ENCODE assay signal across 20 mouse cellular contexts in the genomic region with DNA sequence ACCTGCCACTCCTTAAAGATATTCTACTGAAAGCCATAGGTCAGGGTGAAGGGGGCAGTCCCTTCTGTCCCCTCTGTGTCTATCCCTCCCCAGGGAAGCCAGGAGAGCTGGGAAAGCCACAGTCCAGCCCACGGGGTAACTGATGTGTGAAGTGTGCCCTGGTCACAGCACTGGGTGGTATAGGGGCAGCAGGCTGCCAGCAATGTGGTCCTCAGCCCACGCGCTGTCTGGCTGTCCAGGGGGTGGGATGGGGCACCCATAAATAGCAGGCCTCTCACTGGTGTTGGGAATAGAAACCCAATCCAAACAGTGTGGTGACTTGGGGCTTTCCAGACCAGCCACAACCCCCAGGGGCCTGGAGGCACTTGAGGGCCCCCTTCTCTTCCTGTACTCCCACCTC.
DNase-seq lines count a peak whose midpoint lies in the region; ATAC-seq and TF ChIP-seq lines count a peak whose summit lies in the region.
"Had no signal": no experiment of that assay in that cellular context is flagged by ENCODE, and none has a peak within 500 bp of the region (broad histone marks: within the 10 kb centered on the region; RNA-seq: fewer than 3 reads in every experiment).

No protein-coding gene starts in this region.

- peaks cover 11% of the 10 kb centered on the region for H3K9me3 ChIP-seq in heart, embryonic 10.5 days
- peaks cover 12% of the 10 kb centered on the region for H3K9me3 ChIP-seq in embryonic facial prominence, embryonic 10.5 days
- no peaks in the 10 kb centered on the region; the same call in 1 of the 2 replicates for H3K9me3 ChIP-seq in embryonic facial prominence, embryonic 11.5 days (replicated peaks; ENCODE audit: control insufficient read depth, low read length)
- peaks cover 5% of the 10 kb centered on the region for H3K9me3 ChIP-seq in limb, embryonic 10.5 days (replicated peaks)
- H3K9me3 ChIP-seq in lung, postnatal 0 days (ENCODE audit: low read length): no peaks in the 10 kb centered on the region
- no peaks in the 10 kb centered on the region for H3K9me3 ChIP-seq in midbrain, embryonic 13.5 days
- H3K9me3 ChIP-seq: forebrain, embryonic 15.5 days had no signal

- H3K27me3 ChIP-seq in heart, embryonic 10.5 days (ENCODE audit: insufficient read depth, poor library complexity, severe bottlenecking): peaks cover 6% of the 10 kb centered on the region; the same call in 1 of the 2 replicates
- H3K27me3 ChIP-seq in embryonic facial prominence, embryonic 10.5 days (replicated peaks; ENCODE audit: low read depth, poor library complexity, severe bottlenecking): peaks cover 10% of the 10 kb centered on the region; the same call in 1 of the 2 replicates
- H3K27me3 ChIP-seq in embryonic facial prominence, embryonic 11.5 days (ENCODE audit: control insufficient read depth, insufficient read depth, low read length): no peaks in the 10 kb centered on the region
- H3K27me3 ChIP-seq in limb, embryonic 10.5 days (ENCODE audit: low read depth, poor library complexity, severe bottlenecking): no peaks in the 10 kb centered on the region
- no peaks in the 10 kb centered on the region for H3K27me3 ChIP-seq in lung, postnatal 0 days (replicated peaks; ENCODE audit: insufficient read depth, low read length)
- H3K27me3 ChIP-seq in midbrain, embryonic 13.5 days: no peaks in the 10 kb centered on the region; the same call in 1 of the 2 replicates
- H3K27me3 ChIP-seq: embryonic facial prominence, embryonic 13.5 days; forebrain, embryonic 13.5 days; forebrain, embryonic 15.5 days had no signal

- WGBS in heart, embryonic 10.5 days: 92% methylated on average over 3 of the region's 3 CpGs
- 94% methylated on average over 3 of the region's 3 CpGs for WGBS in embryonic facial prominence, embryonic 10.5 days
- 91% methylated on average over 3 of the region's 3 CpGs for WGBS in embryonic facial prominence, embryonic 11.5 days
- WGBS in limb, embryonic 10.5 days: 91% methylated on average over 3 of the region's 3 CpGs
- 83% methylated on average over 3 of the region's 3 CpGs for WGBS in lung, postnatal 0 days
- WGBS in midbrain, embryonic 13.5 days: 89% methylated on average over 3 of the region's 3 CpGs

- H3K4me2 ChIP-seq in embryonic facial prominence, embryonic 11.5 days (ENCODE audit: low read depth, low read length): no peak overlapping the region
- H3K4me2 ChIP-seq in lung, postnatal 0 days (replicated peaks; ENCODE audit: low read depth, low read length): no peak overlapping the region
- no peak overlapping the region for H3K4me2 ChIP-seq in midbrain, embryonic 13.5 days (replicated peaks)
- H3K4me2 ChIP-seq: embryonic facial prominence, embryonic 13.5 days; forebrain, embryonic 13.5 days; forebrain, embryonic 15.5 days had no signal

- 0 out of 2 replicates have a peak, but pooled peaks cover 6% of the 10 kb centered on the region for H3K36me3 ChIP-seq in heart, embryonic 10.5 days
- 0 out of 2 replicates have a peak, but pooled peaks cover 3% of the 10 kb centered on the region for H3K36me3 ChIP-seq in embryonic facial prominence, embryonic 10.5 days (replicated peaks)
- no peaks in the 10 kb centered on the region for H3K36me3 ChIP-seq in embryonic facial prominence, embryonic 11.5 days (replicated peaks; ENCODE audit: control insufficient read depth, insufficient read depth, low read depth, low read length)
- H3K36me3 ChIP-seq in limb, embryonic 10.5 days: no peaks in the 10 kb centered on the region
- H3K36me3 ChIP-seq in lung, postnatal 0 days (ENCODE audit: insufficient read depth, low read length): no peaks in the 10 kb centered on the region
- no peaks in the 10 kb centered on the region for H3K36me3 ChIP-seq in midbrain, embryonic 13.5 days
- H3K36me3 ChIP-seq: embryonic facial prominence, embryonic 13.5 days; forebrain, embryonic 15.5 days had no signal

- H3K27ac ChIP-seq in heart, embryonic 10.5 days: no peak overlapping the region
- H3K27ac ChIP-seq in embryonic facial prominence, embryonic 10.5 days (replicated peaks): peak overlapping the region; percentile 19; the same call in 1 of the 2 replicates
- H3K27ac ChIP-seq in embryonic facial prominence, embryonic 11.5 days (replicated peaks; ENCODE audit: low read depth, low read length): no peak overlapping the region
- peak overlapping the region; percentile 46; the same call in 1 of the 2 replicates for H3K27ac ChIP-seq in limb, embryonic 10.5 days
- H3K27ac ChIP-seq in lung, postnatal 0 days (ENCODE audit: low read length): no peak overlapping the region
- no peak overlapping the region for H3K27ac ChIP-seq in midbrain, embryonic 13.5 days
- H3K27ac ChIP-seq: embryonic facial prominence, embryonic 13.5 days; forebrain, embryonic 13.5 days; forebrain, embryonic 15.5 days had no signal

- peaks cover 43% of the 10 kb centered on the region for H3K4me1 ChIP-seq in heart, embryonic 10.5 days
- peaks cover 31% of the 10 kb centered on the region for H3K4me1 ChIP-seq in embryonic facial prominence, embryonic 10.5 days
- no peaks in the 10 kb centered on the region for H3K4me1 ChIP-seq in embryonic facial prominence, embryonic 11.5 days (ENCODE audit: control insufficient read depth, insufficient read depth, low read length)
- peaks cover 23% of the 10 kb centered on the region for H3K4me1 ChIP-seq in limb, embryonic 10.5 days
- no peaks in the 10 kb centered on the region for H3K4me1 ChIP-seq in lung, postnatal 0 days (ENCODE audit: insufficient read depth, low read depth, low read length)
- H3K4me1 ChIP-seq in midbrain, embryonic 13.5 days (replicated peaks): no peaks in the 10 kb centered on the region
- H3K4me1 ChIP-seq: forebrain, embryonic 13.5 days; forebrain, embryonic 15.5 days had no signal

- no peak for TF ChIP-seq EP300 in lung, postnatal 0 days (IDR thresholded peaks at IDR 0.05)

- TF ChIP-seq CTCF in lung, postnatal 0 days (IDR thresholded peaks at IDR 0.05): no peak

- H3K4me3 ChIP-seq in heart, embryonic 10.5 days: no peak overlapping the region
- H3K4me3 ChIP-seq in embryonic facial prominence, embryonic 10.5 days: no peak overlapping the region
- H3K4me3 ChIP-seq in embryonic facial prominence, embryonic 11.5 days (ENCODE audit: low read depth, low read length): no peak overlapping the region
- H3K4me3 ChIP-seq in limb, embryonic 10.5 days: no peak overlapping the region
- H3K4me3 ChIP-seq in lung, postnatal 0 days (ENCODE audit: low read depth, low read length): no peak overlapping the region
- no peak overlapping the region for H3K4me3 ChIP-seq in midbrain, embryonic 13.5 days (replicated peaks)
- H3K4me3 ChIP-seq: embryonic facial prominence, embryonic 13.5 days; forebrain, embryonic 13.5 days; forebrain, embryonic 15.5 days had no signal

- DNase-seq in heart, adult 11 months: peak; percentile 90
- DNase-seq in heart, embryonic 10.5 days (ENCODE audit: low spot score): no peak
- no peak for DNase-seq in embryonic facial prominence, embryonic 10.5 days (ENCODE audit: low spot score)
- DNase-seq in embryonic facial prominence, embryonic 11.5 days (ENCODE audit: low spot score): no peak
- no peak for DNase-seq in limb, embryonic 10.5 days (ENCODE audit: low spot score)
- DNase-seq in lung, postnatal 0 days (ENCODE audit: low spot score): no peak
- DNase-seq in neural tube, embryonic 10.5 days (ENCODE audit: extremely low spot score, low spot score): no peak
- DNase-seq: adrenal gland, adult 2 months; adrenal gland, postnatal 10 days; adrenal gland, postnatal 25 days; cerebellum, adult 18-20 months; cerebellum, adult 8-10 months; cerebellum, postnatal 14 days; cerebellum, postnatal 36 days; embryo, embryonic 11 days; forebrain, postnatal 0 days had no signal

- no peak overlapping the region for H3K9ac ChIP-seq in embryonic facial prominence, embryonic 11.5 days (replicated peaks; ENCODE audit: low read length)
- no peak overlapping the region for H3K9ac ChIP-seq in lung, postnatal 0 days (replicated peaks; ENCODE audit: low read depth)
- no peak overlapping the region for H3K9ac ChIP-seq in midbrain, embryonic 13.5 days (replicated peaks)
- H3K9ac ChIP-seq: embryonic facial prominence, embryonic 13.5 days; forebrain, embryonic 13.5 days; forebrain, embryonic 15.5 days; forebrain, postnatal 0 days had no signal

- 0 out of 2 replicates have a peak, but pooled peaks have one; percentile 4 for ATAC-seq in embryonic facial prominence, embryonic 11.5 days (replicated peaks; ENCODE audit: insufficient number of reproducible peaks, low FRiP score, low TSS enrichment, low read depth)
- no peak for ATAC-seq in lung, postnatal 0 days
- ATAC-seq in midbrain, embryonic 13.5 days: no peak
- ATAC-seq: forebrain, embryonic 13.5 days; forebrain, embryonic 15.5 days; forebrain, postnatal 0 days had no signal

Comparison
In these comparisons a context has a peak if more than half of its experiments do, and no peak if none do; other contexts are left out.
1. H3K27ac ChIP-seq: peak in embryonic facial prominence, embryonic 10.5 days (single experiment) and limb, embryonic 10.5 days (single experiment); none in heart, embryonic 10.5 days (single experiment), embryonic facial prominence, embryonic 11.5 days (single experiment), lung, postnatal 0 days (single experiment) and midbrain, embryonic 13.5 days (single experiment).